Mouse (Mus musculus) embryonic facial prominence, embryonic 12.5 days (tissue): ENCODE results near the gene Tmtc2. TPM values are rescaled to one million over a fixed set of nuclear protein-coding genes. Genes with fewer than 3 reads are reported as not detected.

Source experiments
- ATAC-seq: fragments of 200-750 bp; cut with Nextera tagmentation; 2 replicates; pipeline ENCODE4 v1.8.0; 2017; ENCODE audit not compliant: insufficient number of reproducible peaks, insufficient read depth, low FRiP score, low TSS enrichment
- H3K27ac ChIP-seq: fragments of 300-500 bp; sonication (generic); 2 replicates; pipeline ENCODE4 v1.5.1; 2016; ENCODE audit warnings: mild to moderate bottlenecking
- H3K27me3 ChIP-seq: fragments of 300-500 bp; sonication (generic); 2 replicates; pipeline ENCODE4 v1.6.1; 2016; ENCODE audit warnings: mild to moderate bottlenecking, moderate library complexity
- H3K36me3 ChIP-seq: fragments of 300-500 bp; sonication (generic); 2 replicates; pipeline ENCODE4 v1.6.1; 2016; ENCODE audit warnings: mild to moderate bottlenecking
- H3K4me1 ChIP-seq: fragments of 300-500 bp; sonication (generic); 2 replicates; pipeline ENCODE4 v1.6.1; 2016
- H3K4me2 ChIP-seq: fragments of 300-500 bp; sonication (generic); replicated peaks from 2 replicates; pipeline ENCODE4 v1.6.1; 2016; ENCODE audit warnings: mild to moderate bottlenecking, moderate library complexity
- H3K4me3 ChIP-seq: fragments of 300-500 bp; sonication (generic); 2 replicates; pipeline ENCODE4 v1.5.1; 2016; ENCODE audit warnings: mild to moderate bottlenecking
- H3K9ac ChIP-seq: fragments of 300-500 bp; sonication (generic); 2 replicates; pipeline ENCODE4 v1.6.1; 2016; ENCODE audit warnings: mild to moderate bottlenecking, moderate library complexity
- H3K9me3 ChIP-seq: fragments of 300-500 bp; sonication (generic); 2 replicates; pipeline ENCODE4 v1.6.1; 2016; ENCODE audit warnings: mild to moderate bottlenecking, moderate library complexity
- WGBS: fragments of 180-500 bp; shearing (Covaris S2); methylation state at CpG from one replicate; pipeline ENCODE4 v1.1.7; 2016; 5-methylcytosine and 5-hydroxymethylcytosine counted together
- polyA plus RNA-seq: library from polyadenylated mRNA; unstranded; fragments of >200 nt; fragmentation: Nextera tagmentation; extraction: Ambion mirVana; gene quantifications from 2 replicates; pipeline ENCODE4 v1.2.1, GENCODE M21; 2016

The Tmtc2 gene
- polyA plus RNA-seq, 1 experiment from 2014 or later: 18.1 TPM

- no peak for ATAC-seq
- no peak overlapping the region for H3K27ac ChIP-seq
- H3K27me3 ChIP-seq: no peaks in the 10 kb centered on the region
- 8% methylated on average over 3 of the region's 3 CpGs for WGBS
- peak overlapping the region; percentile 19; the same call in 1 of the 2 replicates for H3K4me2 ChIP-seq
- peaks cover 16% of the 10 kb centered on the region for H3K4me1 ChIP-seq
- H3K4me3 ChIP-seq: no peak overlapping the region
- no peak overlapping the region for H3K9ac ChIP-seq
- no peaks in the 10 kb centered on the region for H3K36me3 ChIP-seq
- no peaks in the 10 kb centered on the region for H3K9me3 ChIP-seq
Measured at GRCm38 (mm10) chr10:105430885-105431284, 143.4 kb downstream of the Tmtc2 start.

GRCm38 (mm10) chr10:105430232-105430631 lies 144.0 kb downstream of the Tmtc2 start:
- WGBS: 30% methylated on average over 5 of the region's 5 CpGs
- Histone ChIP-seq H3K4me1 (peaks cover 16% of the 10 kb centered on the region), H3K27ac (no peak overlapping the region), H3K4me3 (no peak overlapping the region), H3K4me2 (peak overlapping the region; percentile 19; the same call in 1 of the 2 replicates), H3K27me3 (no peaks in the 10 kb centered on the region), H3K36me3 (no peaks in the 10 kb centered on the region), H3K9ac (no peak overlapping the region), H3K9me3 (no peaks in the 10 kb centered on the region)
- no peak for ATAC-seq

GRCm38 (mm10) chr10:105428080-105428479 lies 146.2 kb downstream of the Tmtc2 start:
- ATAC-seq: no peak
- Histone ChIP-seq H3K9me3 (no peaks in the 10 kb centered on the region), H3K27me3 (no peaks in the 10 kb centered on the region), H3K4me2 (no peak overlapping the region), H3K4me3 (no peak overlapping the region), H3K27ac (no peak overlapping the region), H3K4me1 (peaks cover 16% of the 10 kb centered on the region), H3K36me3 (no peaks in the 10 kb centered on the region), H3K9ac (no peak overlapping the region)
- 55% methylated on average over 5 of the region's 5 CpGs for WGBS

- 44% methylated on average over 7 of the region's 7 CpGs for whole genome bisulfite sequencing
- Histone ChIP-seq H3K27me3 (no peaks in the 10 kb centered on the region), H3K9ac (no peak overlapping the region), H3K9me3 (no peaks in the 10 kb centered on the region), H3K4me2 (peak overlapping the region; percentile 28; the same call in 1 of the 2 replicates), H3K4me3 (no peak overlapping the region), H3K27ac (no peak overlapping the region), H3K36me3 (no peaks in the 10 kb centered on the region), H3K4me1 (peaks cover 16% of the 10 kb centered on the region)
- ATAC-seq: no peak
Measured at GRCm38 (mm10) chr10:105427625-105428024, 146.6 kb downstream of the Tmtc2 start.

- WGBS: 68% methylated on average over 1 of the region's 1 CpGs
Measured at GRCm38 (mm10) chr10:105425052-105425451, 149.2 kb downstream of the Tmtc2 start.

GRCm38 (mm10) chr10:105423187-105423586 lies 151.1 kb downstream of the Tmtc2 start:
- Histone ChIP-seq H3K36me3 (no peaks in the 10 kb centered on the region; the same call in 1 of the 2 replicates), H3K9me3 (no peaks in the 10 kb centered on the region), H3K9ac (no peak overlapping the region), H3K4me1 (peaks cover 2% of the 10 kb centered on the region; the same call in 1 of the 2 replicates), H3K27ac (no peak overlapping the region), H3K27me3 (no peaks in the 10 kb centered on the region), H3K4me3 (no peak overlapping the region), H3K4me2 (no peak overlapping the region)
- WGBS: 71% methylated on average over 3 of the region's 3 CpGs
- no peak for ATAC-seq

More at GRCm38 (mm10) chr10:105425052-105425451, 149.2 kb downstream of the Tmtc2 start:
- H3K4me3 ChIP-seq: no peak overlapping the region
- H3K4me1 ChIP-seq: peaks cover 5% of the 10 kb centered on the region
- H3K27me3 ChIP-seq: no peaks in the 10 kb centered on the region
- H3K9ac ChIP-seq: no peak overlapping the region
- H3K36me3 ChIP-seq: no peaks in the 10 kb centered on the region; the same call in 1 of the 2 replicates
- ATAC-seq: no peak
- no peak overlapping the region for H3K4me2 ChIP-seq
- H3K9me3 ChIP-seq: no peaks in the 10 kb centered on the region
- no peak overlapping the region for H3K27ac ChIP-seq

GRCm38 (mm10) chr10:105417845-105418383 lies 156.3 kb downstream of the Tmtc2 start:
- ATAC-seq: no peak
- H3K36me3 ChIP-seq: peaks cover 8% of the 10 kb centered on the region; the same call in 1 of the 2 replicates
- no peaks in the 10 kb centered on the region for H3K27me3 ChIP-seq
- no peaks in the 10 kb centered on the region for H3K9me3 ChIP-seq
- no peak overlapping the region for H3K9ac ChIP-seq
- no peak overlapping the region for H3K27ac ChIP-seq
- H3K4me2 ChIP-seq: no peak overlapping the region
- 91% methylated on average over 15 of the region's 15 CpGs for WGBS
- H3K4me3 ChIP-seq: no peak overlapping the region
- H3K4me1 ChIP-seq: no peaks in the 10 kb centered on the region; the same call in 1 of the 2 replicates

- Histone ChIP-seq H3K36me3 (peaks cover 8% of the 10 kb centered on the region; the same call in 1 of the 2 replicates), H3K4me3 (no peak overlapping the region), H3K9ac (no peak overlapping the region), H3K4me2 (no peak overlapping the region), H3K4me1 (no peaks in the 10 kb centered on the region; the same call in 1 of the 2 replicates), H3K9me3 (no peaks in the 10 kb centered on the region), H3K27ac (no peak overlapping the region), H3K27me3 (no peaks in the 10 kb centered on the region)
- ATAC-seq: no peak
- 71% methylated on average over 4 of the region's 4 CpGs for WGBS
Measured at GRCm38 (mm10) chr10:105416601-105417000, 157.7 kb downstream of the Tmtc2 start.

- Histone ChIP-seq H3K27me3 (no peaks in the 10 kb centered on the region), H3K27ac (no peak overlapping the region), H3K9me3 (no peaks in the 10 kb centered on the region), H3K9ac (no peak overlapping the region), H3K4me3 (no peak overlapping the region), H3K36me3 (no peaks in the 10 kb centered on the region), H3K4me1 (no peaks in the 10 kb centered on the region), H3K4me2 (no peak overlapping the region)
- ATAC-seq: no peak
- 91% methylated on average over 4 of the region's 4 CpGs for WGBS
Measured at GRCm38 (mm10) chr10:105405856-105406527, 168.3 kb downstream of the Tmtc2 start.

GRCm38 (mm10) chr10:105403931-105404330 lies 170.3 kb downstream of the Tmtc2 start:
- WGBS: 85% methylated on average over 3 of the region's 3 CpGs
- ATAC-seq: no peak
- no peak overlapping the region for H3K4me3 ChIP-seq
- no peaks in the 10 kb centered on the region for H3K9me3 ChIP-seq
- H3K4me1 ChIP-seq: no peaks in the 10 kb centered on the region
- H3K9ac ChIP-seq: no peak overlapping the region
- H3K27ac ChIP-seq: no peak overlapping the region
- H3K36me3 ChIP-seq: no peaks in the 10 kb centered on the region
- no peak overlapping the region for H3K4me2 ChIP-seq
- no peaks in the 10 kb centered on the region for H3K27me3 ChIP-seq

- no peaks in the 10 kb centered on the region for H3K36me3 ChIP-seq
- 68% methylated on average over 5 of the region's 5 CpGs for WGBS
- no peak overlapping the region for H3K4me2 ChIP-seq
- no peaks in the 10 kb centered on the region for H3K9me3 ChIP-seq
- ATAC-seq: no peak
- H3K4me1 ChIP-seq: no peaks in the 10 kb centered on the region
- no peak overlapping the region for H3K9ac ChIP-seq
- H3K4me3 ChIP-seq: no peak overlapping the region
- no peak overlapping the region for H3K27ac ChIP-seq
- H3K27me3 ChIP-seq: no peaks in the 10 kb centered on the region
Measured at GRCm38 (mm10) chr10:105402481-105402779, 171.8 kb downstream of the Tmtc2 start.

- no peak overlapping the region for H3K27ac ChIP-seq
- WGBS: 83% methylated on average over 11 of the region's 11 CpGs
- H3K4me3 ChIP-seq: no peak overlapping the region
- no peaks in the 10 kb centered on the region for H3K36me3 ChIP-seq
- no peak overlapping the region for H3K4me2 ChIP-seq
- no peaks in the 10 kb centered on the region for H3K4me1 ChIP-seq
- ATAC-seq: no peak
- no peaks in the 10 kb centered on the region for H3K27me3 ChIP-seq
- H3K9me3 ChIP-seq: no peaks in the 10 kb centered on the region
- H3K9ac ChIP-seq: no peak overlapping the region
Measured at GRCm38 (mm10) chr10:105401754-105402480, 172.3 kb downstream of the Tmtc2 start.
